Mouse (Mus musculus): ENCODE results near the gene Slc16a3. TPM values are rescaled to one million over a fixed set of nuclear protein-coding genes. Genes with fewer than 3 reads are reported as not detected.

The Slc16a3 gene
- polyA plus RNA-seq, 1 experiment from 2014 or later, result 4.8 TPM

DNA sequence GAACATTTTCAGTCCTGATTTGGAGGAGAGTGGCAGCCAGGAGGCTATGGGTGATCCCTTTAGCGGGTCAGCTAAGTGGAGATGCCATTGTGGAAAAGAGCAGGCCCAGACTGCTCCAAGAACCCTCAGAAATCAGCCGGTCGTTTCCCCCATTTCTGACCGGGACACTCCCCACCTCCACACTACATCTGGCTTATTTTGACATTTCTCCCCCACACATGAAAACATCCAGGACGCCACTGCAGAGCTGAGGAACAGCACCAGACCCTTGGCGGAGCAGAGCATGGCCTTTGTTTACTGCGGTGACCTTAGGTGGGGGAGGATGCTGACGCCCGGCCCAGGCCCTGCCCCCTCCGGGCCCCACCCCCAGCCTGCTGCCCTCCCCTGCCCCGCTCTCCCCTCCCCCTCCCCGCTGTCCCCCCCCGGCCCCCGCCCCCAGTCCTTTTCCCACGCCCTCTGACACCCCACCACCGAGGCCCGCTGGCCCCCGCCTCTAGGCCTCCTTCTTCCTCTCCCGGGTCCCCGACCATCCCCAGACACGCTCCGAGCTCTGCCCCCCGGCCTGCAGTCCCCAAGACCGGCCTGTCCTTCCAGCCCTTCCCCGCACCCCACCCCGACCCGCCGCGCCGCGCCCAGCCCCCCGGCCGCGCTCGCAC lies 42.0 kb downstream of the Slc16a3 start:
- Histone ChIP-seq H3K36me3 (ENCODE audit: control insufficient read depth, insufficient read depth, low read length) (peaks cover 16% of the 10 kb centered on the region), H3K27ac (replicated peaks; ENCODE audit: low read depth, low read length) (peak overlapping the region; percentile 99), H3K4me2 (ENCODE audit: low read length) (peak overlapping the region; percentile 72), H3K9ac (replicated peaks; ENCODE audit: low read length) (peak overlapping the region; percentile 100), H3K4me1 (ENCODE audit: control insufficient read depth, insufficient read depth, low read length) (peaks cover 40% of the 10 kb centered on the region), H3K4me3 (replicated peaks; ENCODE audit: low read depth, low read length) (peak overlapping the region; percentile 100), H3K9me3 (ENCODE audit: control insufficient read depth, low read length) (no peaks in the 10 kb centered on the region), H3K27me3 (ENCODE audit: control insufficient read depth, insufficient read depth, low read length) (no peaks in the 10 kb centered on the region)
- ATAC-seq (ENCODE audit: low FRiP score, low TSS enrichment), result peak; percentile 37
- WGBS, result 4% methylated on average over 21 of the region's 35 CpGs
- peak; percentile 43 for DNase-seq

DNA sequence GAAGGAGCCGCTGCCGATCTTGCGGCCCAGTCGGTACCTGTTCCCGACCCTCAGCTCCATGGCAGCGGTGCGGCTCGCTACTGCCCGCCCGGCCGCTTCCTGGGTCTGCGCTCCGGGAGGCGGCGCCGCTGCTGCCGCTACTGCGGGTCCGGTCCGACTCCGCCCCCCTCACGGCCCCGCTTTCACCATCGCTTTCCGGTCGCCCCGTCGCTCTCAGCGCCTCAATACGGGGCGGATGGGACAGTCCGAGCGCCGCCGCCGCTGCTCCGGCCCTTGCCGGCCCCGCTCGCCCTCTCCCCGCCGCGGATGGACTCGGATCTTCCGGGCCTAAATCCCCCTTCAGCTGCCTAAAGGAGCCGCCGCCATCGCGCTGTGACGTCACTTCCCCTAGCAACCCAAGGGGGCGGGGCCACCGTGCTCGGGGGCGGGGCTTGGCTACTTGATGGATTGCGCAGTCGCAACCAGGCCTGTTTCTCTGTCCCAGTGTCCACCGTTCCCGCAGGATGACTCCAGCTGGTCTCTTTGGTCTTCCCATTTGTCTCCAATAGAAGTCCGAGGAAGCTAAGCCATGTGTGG lies 42.8 kb downstream of the Slc16a3 start, which contains the start of gene Csnk1d:
Gene Csnk1d (minus strand): TSS at position 380 of the 576 bp plus-strand sequence.
- H3K4me1 ChIP-seq (ENCODE audit: control insufficient read depth, insufficient read depth, low read length), result peaks cover 40% of the 10 kb centered on the region

DNA sequence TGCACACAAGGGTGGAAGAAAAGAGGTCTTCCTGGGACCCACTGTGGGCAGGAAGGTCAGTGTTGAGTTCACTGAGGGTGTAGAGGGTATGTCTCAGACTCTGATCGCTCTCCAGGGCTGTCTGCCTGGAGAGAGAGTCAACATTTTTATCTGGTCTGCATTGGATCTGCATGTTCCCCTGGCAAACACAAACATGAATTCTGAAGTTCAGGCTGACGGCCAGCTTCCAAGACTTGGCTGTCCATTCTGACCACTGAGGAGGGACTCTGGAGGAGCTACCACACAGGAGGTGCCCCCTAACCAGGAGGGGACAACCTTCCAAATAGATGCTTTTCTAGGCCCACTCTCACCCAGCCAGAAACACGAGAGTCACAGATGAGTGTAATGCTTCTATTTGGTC lies 43.5 kb downstream of the Slc16a3 start:
- Histone ChIP-seq H3K4me3 (replicated peaks; ENCODE audit: low read depth, low read length) (peak overlapping the region; percentile 100), H3K27ac (replicated peaks; ENCODE audit: low read depth, low read length) (peak overlapping the region; percentile 99), H3K4me2 (ENCODE audit: low read length) (peak overlapping the region; percentile 72), H3K4me1 (ENCODE audit: control insufficient read depth, insufficient read depth, low read length) (peaks cover 40% of the 10 kb centered on the region), H3K9me3 (ENCODE audit: control insufficient read depth, low read length) (no peaks in the 10 kb centered on the region), H3K36me3 (ENCODE audit: control insufficient read depth, insufficient read depth, low read length) (peaks cover 4% of the 10 kb centered on the region; the same call in 1 of the 2 replicates), H3K9ac (replicated peaks; ENCODE audit: low read length) (peak overlapping the region; percentile 100), H3K27me3 (ENCODE audit: control insufficient read depth, insufficient read depth, low read length) (no peaks in the 10 kb centered on the region)
- ATAC-seq (ENCODE audit: low FRiP score, low TSS enrichment) (no peak), DNase-seq (no peak)
- 75% methylated on average over 3 of the region's 3 CpGs for WGBS

More for the DNA sequence above, 42.8 kb downstream of the Slc16a3 start, which contains the start of gene Csnk1d:
- WGBS, result under 1% methylated on average over 54 of the region's 59 CpGs
- peak; percentile 99 for DNase-seq
- Histone ChIP-seq H3K9me3 (ENCODE audit: control insufficient read depth, low read length) (no peaks in the 10 kb centered on the region), H3K9ac (replicated peaks; ENCODE audit: low read length) (peak within 1 kb of the TSS; percentile 100), H3K36me3 (ENCODE audit: control insufficient read depth, insufficient read depth, low read length) (peaks cover 8% of the 10 kb centered on the region; the same call in 1 of the 2 replicates), H3K4me3 (replicated peaks; ENCODE audit: low read depth, low read length) (peak within 1 kb of the TSS; percentile 100), H3K27ac (replicated peaks; ENCODE audit: low read depth, low read length) (peak within 1 kb of the TSS; percentile 99), H3K27me3 (ENCODE audit: control insufficient read depth, insufficient read depth, low read length) (no peaks in the 10 kb centered on the region), H3K4me2 (ENCODE audit: low read length) (peak within 1 kb of the TSS; percentile 72)
- ATAC-seq (ENCODE audit: low FRiP score, low TSS enrichment), result peak; percentile 92

DNA sequence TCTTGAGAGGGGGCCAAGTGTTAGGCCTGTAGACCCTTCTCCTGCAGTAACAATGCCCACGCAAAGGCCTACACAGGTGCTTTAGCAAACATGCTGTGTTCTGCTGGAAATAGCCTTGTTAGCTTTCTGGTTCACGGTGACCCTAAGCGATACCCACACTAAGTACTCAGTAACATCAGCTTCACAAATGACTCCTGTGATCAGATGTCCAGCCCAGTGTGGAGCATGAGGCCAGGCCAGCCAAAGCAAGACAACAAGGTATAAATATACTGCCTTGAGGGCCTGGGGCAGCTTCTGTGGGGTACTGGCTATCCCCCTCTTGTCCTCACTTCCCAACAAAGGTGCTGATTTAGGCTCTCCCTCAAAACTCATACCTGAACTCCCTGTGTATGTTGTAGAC lies 44.8 kb downstream of the Slc16a3 start:
- Histone ChIP-seq H3K27me3 (ENCODE audit: control insufficient read depth, insufficient read depth, low read length) (no peaks in the 10 kb centered on the region), H3K9me3 (ENCODE audit: control insufficient read depth, low read length) (no peaks in the 10 kb centered on the region), H3K4me3 (replicated peaks; ENCODE audit: low read depth, low read length) (no peak overlapping the region), H3K4me1 (ENCODE audit: control insufficient read depth, insufficient read depth, low read length) (peaks cover 32% of the 10 kb centered on the region), H3K36me3 (ENCODE audit: control insufficient read depth, insufficient read depth, low read length) (no peaks in the 10 kb centered on the region), H3K27ac (replicated peaks; ENCODE audit: low read depth, low read length) (no peak overlapping the region), H3K4me2 (ENCODE audit: low read length) (no peak overlapping the region; the same call in 1 of the 2 replicates), H3K9ac (replicated peaks; ENCODE audit: low read length) (no peak overlapping the region)
- WGBS, result 91% methylated on average over 3 of the region's 3 CpGs
- no peak for DNase-seq
- no peak for ATAC-seq (ENCODE audit: low FRiP score, low TSS enrichment)

DNA sequence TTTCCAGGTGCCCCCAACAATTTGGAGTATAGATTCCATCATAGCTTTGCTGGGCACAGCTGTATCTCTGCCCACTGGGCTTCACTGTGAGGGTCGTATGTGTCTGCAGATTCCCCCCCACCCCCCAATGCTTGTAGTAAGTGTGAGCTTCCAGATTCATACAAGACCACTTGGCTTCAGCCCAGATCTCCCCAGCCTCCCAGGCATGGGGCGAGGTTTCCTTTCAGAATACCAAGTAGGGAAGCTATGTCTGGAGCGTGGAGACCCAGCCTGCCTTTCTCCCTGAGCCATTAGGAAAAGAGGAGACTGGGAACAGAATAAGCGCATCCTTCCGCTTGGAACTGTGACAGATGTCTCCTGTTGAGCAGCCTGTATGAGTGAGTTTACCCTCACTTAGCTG lies 45.3 kb downstream of the Slc16a3 start:
- H3K4me3 ChIP-seq (replicated peaks; ENCODE audit: low read depth, low read length), result no peak overlapping the region
- H3K9me3 ChIP-seq (ENCODE audit: control insufficient read depth, low read length), result no peaks in the 10 kb centered on the region
- DNase-seq, result peak; percentile 39
- WGBS, result 78% methylated on average over 5 of the region's 5 CpGs
- no peak overlapping the region for H3K4me2 ChIP-seq (ENCODE audit: low read length)
- ATAC-seq (ENCODE audit: low FRiP score, low TSS enrichment), result no peak
- no peak overlapping the region for H3K27ac ChIP-seq (replicated peaks; ENCODE audit: low read depth, low read length)
- H3K36me3 ChIP-seq (ENCODE audit: control insufficient read depth, insufficient read depth, low read length), result no peaks in the 10 kb centered on the region
- peaks cover 28% of the 10 kb centered on the region for H3K4me1 ChIP-seq (ENCODE audit: control insufficient read depth, insufficient read depth, low read length)
- H3K9ac ChIP-seq (replicated peaks; ENCODE audit: low read length), result no peak overlapping the region
- H3K27me3 ChIP-seq (ENCODE audit: control insufficient read depth, insufficient read depth, low read length), result no peaks in the 10 kb centered on the region

DNA sequence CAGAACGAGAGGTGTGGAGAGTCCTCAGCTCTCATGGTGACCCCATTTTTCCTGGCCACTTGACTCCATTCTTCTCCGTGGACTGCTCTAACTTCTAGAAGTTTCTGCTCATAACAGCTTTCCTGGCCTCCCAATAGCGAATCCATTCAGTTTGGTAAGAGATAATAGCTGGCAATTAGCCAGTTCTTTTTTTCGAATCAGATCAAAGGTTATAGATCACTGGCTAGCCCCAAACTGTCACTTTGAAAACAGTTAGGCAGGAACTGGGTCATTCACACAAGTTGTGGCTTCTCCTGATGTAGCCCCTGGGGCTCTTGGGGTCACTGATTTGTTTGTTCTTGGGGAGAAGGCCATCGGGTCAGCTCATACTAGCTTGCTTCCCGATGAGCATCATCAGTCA lies 46.5 kb downstream of the Slc16a3 start:
- Histone ChIP-seq H3K27me3 (ENCODE audit: control insufficient read depth, insufficient read depth, low read length) (no peaks in the 10 kb centered on the region), H3K4me1 (ENCODE audit: control insufficient read depth, insufficient read depth, low read length) (peaks cover 16% of the 10 kb centered on the region), H3K36me3 (ENCODE audit: control insufficient read depth, insufficient read depth, low read length) (no peaks in the 10 kb centered on the region), H3K27ac (replicated peaks; ENCODE audit: low read depth, low read length) (no peak overlapping the region), H3K4me3 (replicated peaks; ENCODE audit: low read depth, low read length) (no peak overlapping the region), H3K4me2 (ENCODE audit: low read length) (no peak overlapping the region), H3K9me3 (ENCODE audit: control insufficient read depth, low read length) (no peaks in the 10 kb centered on the region), H3K9ac (replicated peaks; ENCODE audit: low read length) (no peak overlapping the region)
- DNase-seq (no peak), ATAC-seq (ENCODE audit: low FRiP score, low TSS enrichment) (no peak)
- 93% methylated on average over 6 of the region's 6 CpGs for WGBS

DNA sequence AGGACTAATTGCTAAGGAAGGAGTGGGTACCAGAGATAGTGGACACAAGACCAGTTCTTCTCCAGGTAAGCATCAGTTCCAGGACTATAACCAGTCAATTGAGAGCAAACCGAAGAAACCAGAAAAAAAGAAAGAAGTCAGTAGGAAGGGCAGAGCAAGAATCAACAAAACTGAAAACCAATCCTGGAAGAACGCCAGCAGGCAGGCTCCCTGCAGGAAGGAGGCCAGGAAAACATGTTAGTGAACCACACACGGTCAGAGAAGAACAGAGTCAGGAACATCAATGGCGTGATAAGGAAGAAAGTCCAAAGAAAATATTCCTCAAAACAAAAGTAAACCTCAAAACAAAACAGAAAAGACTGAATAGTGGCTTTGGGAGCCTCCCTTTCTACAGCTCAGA lies 53.7 kb downstream of the Slc16a3 start:
- no peak overlapping the region for H3K4me3 ChIP-seq (replicated peaks; ENCODE audit: low read depth, low read length)
- DNase-seq, result peak; percentile 32
- H3K27ac ChIP-seq (replicated peaks; ENCODE audit: low read depth, low read length), result no peak overlapping the region
- H3K4me2 ChIP-seq (ENCODE audit: low read length), result no peak overlapping the region
- H3K27me3 ChIP-seq (ENCODE audit: control insufficient read depth, insufficient read depth, low read length), result no peaks in the 10 kb centered on the region
- ATAC-seq (ENCODE audit: low FRiP score, low TSS enrichment), result no peak
- no peaks in the 10 kb centered on the region for H3K36me3 ChIP-seq (ENCODE audit: control insufficient read depth, insufficient read depth, low read length)
- no peaks in the 10 kb centered on the region for H3K4me1 ChIP-seq (ENCODE audit: control insufficient read depth, insufficient read depth, low read length)
- WGBS, result 79% methylated on average over 4 of the region's 4 CpGs
- H3K9ac ChIP-seq (replicated peaks; ENCODE audit: low read length), result no peak overlapping the region
- no peaks in the 10 kb centered on the region for H3K9me3 ChIP-seq (ENCODE audit: control insufficient read depth, low read length)

DNA sequence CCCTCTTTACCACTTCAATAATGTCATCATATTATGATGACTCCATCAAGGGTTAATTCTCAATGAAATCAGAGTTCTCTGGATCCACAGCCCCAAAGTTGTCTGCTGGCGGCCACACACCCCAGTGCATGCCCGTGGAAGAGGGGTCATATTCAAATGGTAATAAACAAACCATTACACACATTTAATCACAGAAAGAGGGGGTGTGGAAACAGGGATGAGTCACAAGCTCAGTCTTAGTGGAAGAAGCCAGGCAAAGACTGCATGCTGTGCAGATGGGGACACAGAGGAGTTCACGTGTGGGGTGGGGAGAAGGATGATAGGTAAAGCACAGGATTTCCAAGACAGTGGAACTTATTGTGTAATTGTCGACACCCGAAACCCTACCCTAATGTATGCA lies 56.0 kb downstream of the Slc16a3 start:
- Histone ChIP-seq H3K36me3 (ENCODE audit: control insufficient read depth, insufficient read depth, low read length) (no peaks in the 10 kb centered on the region), H3K9me3 (ENCODE audit: control insufficient read depth, low read length) (no peaks in the 10 kb centered on the region), H3K4me1 (ENCODE audit: control insufficient read depth, insufficient read depth, low read length) (no peaks in the 10 kb centered on the region), H3K4me2 (ENCODE audit: low read length) (no peak overlapping the region), H3K27ac (replicated peaks; ENCODE audit: low read depth, low read length) (no peak overlapping the region), H3K4me3 (replicated peaks; ENCODE audit: low read depth, low read length) (no peak overlapping the region), H3K9ac (replicated peaks; ENCODE audit: low read length) (no peak overlapping the region), H3K27me3 (ENCODE audit: control insufficient read depth, insufficient read depth, low read length) (no peaks in the 10 kb centered on the region)
- ATAC-seq (ENCODE audit: low FRiP score, low TSS enrichment) (no peak), DNase-seq (no peak)
- WGBS, result 51% methylated on average over 5 of the region's 5 CpGs

DNA sequence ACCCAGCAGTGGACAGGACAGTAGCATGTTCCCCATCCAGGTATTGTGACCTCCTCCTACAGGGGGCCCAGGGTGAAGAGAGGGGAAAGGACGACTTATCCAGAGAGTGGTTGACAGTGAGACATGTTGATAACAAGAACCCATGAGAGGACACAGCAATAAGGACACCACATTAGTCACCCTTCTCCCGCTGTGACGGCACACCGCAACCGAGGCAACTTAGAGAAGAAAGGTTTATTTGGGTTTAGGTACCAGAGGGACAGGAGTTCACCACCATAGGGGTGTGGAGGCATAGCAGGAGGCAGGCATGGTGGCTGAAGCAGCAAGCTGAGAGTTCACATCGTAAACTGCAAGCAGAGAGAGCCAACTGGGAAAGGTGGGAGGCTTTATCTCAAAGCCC lies 57.9 kb downstream of the Slc16a3 start:
- no peak overlapping the region for H3K27ac ChIP-seq (replicated peaks; ENCODE audit: low read depth, low read length)
- no peak overlapping the region for H3K4me3 ChIP-seq (replicated peaks; ENCODE audit: low read depth, low read length)
- DNase-seq (no peak), ATAC-seq (ENCODE audit: low FRiP score, low TSS enrichment) (no peak)
- no peaks in the 10 kb centered on the region for H3K4me1 ChIP-seq (ENCODE audit: control insufficient read depth, insufficient read depth, low read length)
- H3K9me3 ChIP-seq (ENCODE audit: control insufficient read depth, low read length), result no peaks in the 10 kb centered on the region
- WGBS, result 75% methylated on average over 6 of the region's 6 CpGs
- H3K27me3 ChIP-seq (ENCODE audit: control insufficient read depth, insufficient read depth, low read length), result no peaks in the 10 kb centered on the region
- no peaks in the 10 kb centered on the region for H3K36me3 ChIP-seq (ENCODE audit: control insufficient read depth, insufficient read depth, low read length)
- no peak overlapping the region for H3K9ac ChIP-seq (replicated peaks; ENCODE audit: low read length)
- no peak overlapping the region for H3K4me2 ChIP-seq (ENCODE audit: low read length)

Measured in midbrain, embryonic 14.5 days (tissue).